Mouse (Mus musculus): ENCODE results near the gene Cx3cr1. TPM values are rescaled to one million over a fixed set of nuclear protein-coding genes. Genes with fewer than 3 reads are reported as not detected.

Cx3cr1 gene
- polyA plus RNA-seq, 1 experiment from 2014 or later, result 9.8 TPM

Other genes starting within 250 kb of the Cx3cr1 start
- gene Scn11a, start 244.4 kb downstream of the Cx3cr1 start, polyA plus RNA-seq (2014; fragmentation: Nextera tagmentation; extraction: Ambion mirVana), result 0.38 and 0.89 TPM in 2 replicates
- gene Wdr48, start 175.0 kb downstream of the Cx3cr1 start, polyA plus RNA-seq (2014; fragmentation: Nextera tagmentation; extraction: Ambion mirVana), result 46.5 and 50.2 TPM in 2 replicates
- gene Gorasp1, start 132.3 kb downstream of the Cx3cr1 start, polyA plus RNA-seq (2014; fragmentation: Nextera tagmentation; extraction: Ambion mirVana), result 29.9 and 32.4 TPM in 2 replicates
- 0.52 and 0.72 TPM in 2 replicates for gene Ttc21a, start 132.3 kb downstream of the Cx3cr1 start, polyA plus RNA-seq (2014; fragmentation: Nextera tagmentation; extraction: Ambion mirVana)
- 1.7 and 2.4 TPM in 2 replicates for gene Csrnp1, start 85.2 kb downstream of the Cx3cr1 start, polyA plus RNA-seq (2014; fragmentation: Nextera tagmentation; extraction: Ambion mirVana)
- gene Xirp1, start 46.3 kb downstream of the Cx3cr1 start, polyA plus RNA-seq (2014; fragmentation: Nextera tagmentation; extraction: Ambion mirVana), result 4.9 and 8.0 TPM in 2 replicates
- 1.3 and 2.3 TPM in 2 replicates for gene Ccr8, start 22.2 kb upstream of the Cx3cr1 start, polyA plus RNA-seq (2014; fragmentation: Nextera tagmentation; extraction: Ambion mirVana)
- 23.6 and 23.8 TPM in 2 replicates for gene Slc25a38, start 40.5 kb upstream of the Cx3cr1 start, polyA plus RNA-seq (2014; fragmentation: Nextera tagmentation; extraction: Ambion mirVana)
- 1,998 and 2,049 TPM in 2 replicates for gene Rpsa, start 57.8 kb upstream of the Cx3cr1 start, polyA plus RNA-seq (2014; fragmentation: Nextera tagmentation; extraction: Ambion mirVana)
- 0.08 TPM in 1 of 2 replicates, not detected in the other for gene Mobp, start 79.8 kb upstream of the Cx3cr1 start, polyA plus RNA-seq (2014; fragmentation: Nextera tagmentation; extraction: Ambion mirVana)
- 0.68 and 0.72 TPM in 2 replicates for gene Myrip, start 231.6 kb upstream of the Cx3cr1 start, polyA plus RNA-seq (2014; fragmentation: Nextera tagmentation; extraction: Ambion mirVana)